Mouse (Mus musculus): ENCODE measurements around the gene Gm9639.
"Not testable (repeated sequence)": the region's sequence is repeated elsewhere in the genome, so short reads cannot be mapped to it uniquely, and the experiment has no call there.

Gm9639 gene

GRCm38 (mm10) chr10:77752312-77752711 is 42.6 kb downstream of the Gm9639 start:
- not testable (repeated sequence) for DNase-seq

DNA sequence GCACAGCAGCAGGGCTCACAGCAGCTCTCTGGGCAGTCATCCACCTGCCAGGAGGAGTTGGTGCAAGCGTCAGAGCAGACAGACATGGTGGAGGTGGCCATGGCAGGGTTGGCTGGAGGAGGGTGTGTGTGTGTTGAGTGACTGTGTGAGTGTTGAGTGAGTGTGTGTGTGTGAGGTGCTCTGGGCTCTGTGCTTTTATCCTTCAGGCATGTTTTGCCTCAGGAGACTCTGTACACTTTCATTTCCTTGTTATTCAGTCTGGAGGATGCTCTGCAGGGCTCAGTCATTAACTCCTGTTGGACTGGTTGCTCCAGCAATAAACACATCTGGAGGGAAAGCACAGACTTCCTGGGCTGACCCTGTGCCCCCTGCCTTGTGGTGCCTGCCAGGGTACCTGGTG is 43.6 kb downstream of the Gm9639 start, which contains the start of gene Gm9736:
TSS of gene Gm9736 (minus strand) at position 101 of the 400 bp plus-strand sequence.
- not testable (repeated sequence) for DNase-seq

DNA sequence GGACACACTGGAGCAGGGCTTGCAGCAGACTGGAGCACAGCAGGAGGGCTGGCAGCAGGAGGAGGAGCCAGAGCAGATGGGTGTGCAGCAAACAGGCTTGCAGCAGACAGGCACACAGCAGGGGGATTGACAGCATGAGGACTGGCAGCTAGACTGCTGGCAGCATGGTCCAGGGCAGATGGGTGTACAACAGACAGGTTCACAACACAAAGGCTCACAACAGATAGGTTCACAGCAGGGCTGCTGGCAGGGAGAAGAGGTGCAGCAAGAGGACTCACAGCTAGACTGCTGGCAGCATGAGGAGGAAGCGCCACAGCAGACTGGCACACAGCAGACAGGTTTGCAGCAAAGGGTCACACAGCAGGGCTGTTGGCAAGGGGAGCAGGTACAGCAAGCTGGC is 44.2 kb downstream of the Gm9639 start:
- DNase-seq, result not testable (repeated sequence)

Measured in right cerebral cortex, postnatal 25 days (tissue).